Mouse (Mus musculus): ENCODE results near the gene Hoxd12. TPM values are rescaled to one million over a fixed set of nuclear protein-coding genes. Genes with fewer than 3 reads are reported as not detected.

Hoxd12 gene
- polyA plus RNA-seq, 1 experiment from 2014 or later = not detected

DNA sequence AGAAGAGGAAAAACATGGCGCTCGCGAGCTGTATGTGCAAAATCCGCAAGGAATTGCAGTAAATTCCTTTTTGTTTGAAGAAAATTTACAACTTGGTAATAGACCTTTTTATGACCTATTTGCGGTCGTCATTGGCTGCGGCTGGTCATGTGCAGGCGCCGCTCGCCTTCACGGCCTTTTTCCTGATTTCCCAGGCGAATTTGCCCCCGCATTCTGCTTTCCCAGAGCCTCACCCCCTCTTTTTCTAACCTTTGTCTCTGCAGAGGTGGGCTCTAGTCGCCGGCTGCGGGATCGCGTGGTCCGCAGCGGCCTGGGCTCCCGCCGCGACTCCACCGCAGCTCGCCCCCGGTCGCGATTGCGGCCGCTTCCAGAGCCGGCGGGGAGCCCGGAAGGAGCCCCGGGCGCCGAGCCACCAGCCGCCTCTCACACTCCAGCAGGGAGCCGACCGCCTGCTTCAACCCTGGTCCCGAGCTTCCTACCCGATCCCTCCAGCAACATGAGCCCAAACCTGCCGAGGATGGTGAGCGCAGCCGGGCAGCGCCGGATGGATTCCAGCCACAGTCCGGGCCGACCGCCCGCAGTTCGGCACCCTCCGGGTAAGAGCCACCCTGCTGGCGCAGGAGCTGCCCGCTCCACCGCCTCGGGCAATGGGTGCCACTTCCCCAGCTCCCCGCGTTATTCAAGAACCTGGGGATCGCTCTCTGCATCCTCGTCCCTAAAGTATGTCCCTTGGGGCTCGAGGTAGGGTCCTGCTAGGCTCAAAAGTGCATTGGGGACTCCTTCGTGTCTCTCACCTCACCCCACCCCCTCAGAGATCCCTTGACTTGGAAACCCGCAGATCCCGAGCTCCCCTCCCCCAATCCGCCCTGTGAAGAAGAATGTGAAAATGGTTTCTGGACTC is 37.2 kb downstream of the Hoxd12 start, which contains the start of the genes Hoxd3 and Hoxd4:
Gene Hoxd3 (plus strand): TSS at position 207 of the 901 bp plus-strand sequence.
Gene Hoxd4 (plus strand): TSS at position 209 of the 901 bp plus-strand sequence.
- Histone ChIP-seq H3K4me3 (replicated peaks) (peak within 1 kb of the TSS; percentile 12), H3K27ac (no peak within 1 kb of the TSS), H3K36me3 (no peaks in the 10 kb centered on the region), H3K9ac (replicated peaks) (no peak within 1 kb of the TSS), H3K4me2 (replicated peaks) (peak within 1 kb of the TSS; percentile 34), H3K4me1 (replicated peaks) (peaks cover 6% of the 10 kb centered on the region), H3K9me3 (no peaks in the 10 kb centered on the region), H3K27me3 (peaks cover 99% of the 10 kb centered on the region)
- ATAC-seq = 0 out of 2 replicates have a peak, but pooled peaks have one; percentile 17
- 1% methylated on average over 65 of the region's 65 CpGs for WGBS

GRCm38 (mm10) chr2:74713239-74714150 is 38.7 kb downstream of the Hoxd12 start:
- Histone ChIP-seq H3K4me1 (replicated peaks) (peaks cover 6% of the 10 kb centered on the region), H3K9ac (replicated peaks) (no peak overlapping the region), H3K9me3 (no peaks in the 10 kb centered on the region), H3K4me2 (replicated peaks) (no peak overlapping the region), H3K4me3 (replicated peaks) (no peak overlapping the region), H3K27me3 (peaks cover 100% of the 10 kb centered on the region), H3K27ac (no peak overlapping the region), H3K36me3 (no peaks in the 10 kb centered on the region)
- WGBS = 3% methylated on average over 19 of the region's 19 CpGs
- no peak for ATAC-seq

- no peaks in the 10 kb centered on the region for H3K9me3 ChIP-seq
- peaks cover 100% of the 10 kb centered on the region for H3K27me3 ChIP-seq
- WGBS = 3% methylated on average over 18 of the region's 18 CpGs
- no peak overlapping the region for H3K4me3 ChIP-seq (replicated peaks)
- no peak for ATAC-seq
- no peak overlapping the region for H3K27ac ChIP-seq
- H3K4me2 ChIP-seq (replicated peaks) = no peak overlapping the region
- peaks cover 6% of the 10 kb centered on the region for H3K4me1 ChIP-seq (replicated peaks)
- no peaks in the 10 kb centered on the region for H3K36me3 ChIP-seq
- no peak overlapping the region for H3K9ac ChIP-seq (replicated peaks)
These were observed 39.5 kb downstream of the Hoxd12 start for GRCm38 (mm10) chr2:74714156-74714789.

- peaks cover 100% of the 10 kb centered on the region for H3K27me3 ChIP-seq
- H3K9ac ChIP-seq (replicated peaks) = no peak overlapping the region
- under 1% methylated on average over 14 of the region's 14 CpGs for WGBS
- no peak overlapping the region for H3K27ac ChIP-seq
- H3K36me3 ChIP-seq = no peaks in the 10 kb centered on the region
- peaks cover 6% of the 10 kb centered on the region for H3K4me1 ChIP-seq (replicated peaks)
- no peak for ATAC-seq
- H3K4me2 ChIP-seq (replicated peaks) = no peak overlapping the region
- H3K9me3 ChIP-seq = no peaks in the 10 kb centered on the region
- no peak overlapping the region for H3K4me3 ChIP-seq (replicated peaks)
These were observed 40.1 kb downstream of the Hoxd12 start for GRCm38 (mm10) chr2:74714881-74715280.

GRCm38 (mm10) chr2:74715504-74716241 is 40.9 kb downstream of the Hoxd12 start:
- Histone ChIP-seq H3K27ac (no peak overlapping the region), H3K36me3 (no peaks in the 10 kb centered on the region), H3K9me3 (no peaks in the 10 kb centered on the region), H3K4me3 (replicated peaks) (peak overlapping the region; percentile 23), H3K4me1 (replicated peaks) (peaks cover 6% of the 10 kb centered on the region), H3K4me2 (replicated peaks) (peak overlapping the region; percentile 47), H3K9ac (replicated peaks) (no peak overlapping the region), H3K27me3 (peaks cover 100% of the 10 kb centered on the region)
- peak; percentile 73 for ATAC-seq
- WGBS = 3% methylated on average over 26 of the region's 26 CpGs

DNA sequence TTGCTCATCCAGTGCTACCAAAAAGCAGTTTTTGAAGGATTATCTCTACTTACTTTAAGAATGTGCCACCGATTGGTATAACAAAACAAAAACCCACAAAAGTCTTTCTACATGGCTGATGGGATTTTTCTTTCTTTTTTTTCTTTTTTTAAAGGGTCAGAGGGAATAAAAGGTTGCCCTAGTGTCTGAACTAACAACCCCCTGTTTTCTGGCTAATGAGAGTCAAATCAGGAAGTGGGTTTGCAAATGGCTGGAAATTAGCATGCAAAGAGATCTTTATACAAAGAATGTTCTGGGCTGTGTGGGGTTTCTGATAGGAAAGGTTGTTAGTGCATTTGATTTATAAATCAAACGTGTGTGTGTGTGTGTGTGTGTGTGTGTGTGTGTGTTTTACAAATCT is 45.6 kb downstream of the Hoxd12 start:
- Histone ChIP-seq H3K36me3 (no peaks in the 10 kb centered on the region), H3K4me1 (replicated peaks) (no peaks in the 10 kb centered on the region), H3K9ac (replicated peaks) (no peak overlapping the region), H3K4me3 (replicated peaks) (no peak overlapping the region), H3K9me3 (no peaks in the 10 kb centered on the region), H3K27me3 (peaks cover 100% of the 10 kb centered on the region), H3K4me2 (replicated peaks) (no peak overlapping the region), H3K27ac (no peak overlapping the region)
- WGBS = 4% methylated on average over 2 of the region's 2 CpGs
- ATAC-seq = no peak

GRCm38 (mm10) chr2:74720955-74721491 is 46.2 kb downstream of the Hoxd12 start:
- no peak for ATAC-seq
- H3K9me3 ChIP-seq = no peaks in the 10 kb centered on the region
- no peak overlapping the region for H3K9ac ChIP-seq (replicated peaks)
- H3K4me2 ChIP-seq (replicated peaks) = no peak overlapping the region
- no peaks in the 10 kb centered on the region for H3K36me3 ChIP-seq
- WGBS = under 1% methylated on average over 5 of the region's 5 CpGs
- H3K27me3 ChIP-seq = peaks cover 100% of the 10 kb centered on the region
- H3K4me3 ChIP-seq (replicated peaks) = no peak overlapping the region
- no peak overlapping the region for H3K27ac ChIP-seq
- H3K4me1 ChIP-seq (replicated peaks) = no peaks in the 10 kb centered on the region

GRCm38 (mm10) chr2:74721882-74722281 is 47.1 kb downstream of the Hoxd12 start:
- H3K9ac ChIP-seq (replicated peaks) = no peak overlapping the region
- peaks cover 100% of the 10 kb centered on the region for H3K27me3 ChIP-seq
- no peaks in the 10 kb centered on the region for H3K36me3 ChIP-seq
- no peak overlapping the region for H3K27ac ChIP-seq
- no peaks in the 10 kb centered on the region for H3K4me1 ChIP-seq (replicated peaks)
- no peaks in the 10 kb centered on the region for H3K9me3 ChIP-seq
- no peak overlapping the region for H3K4me3 ChIP-seq (replicated peaks)
- 3% methylated on average over 6 of the region's 6 CpGs for WGBS
- no peak for ATAC-seq
- no peak overlapping the region for H3K4me2 ChIP-seq (replicated peaks)

DNA sequence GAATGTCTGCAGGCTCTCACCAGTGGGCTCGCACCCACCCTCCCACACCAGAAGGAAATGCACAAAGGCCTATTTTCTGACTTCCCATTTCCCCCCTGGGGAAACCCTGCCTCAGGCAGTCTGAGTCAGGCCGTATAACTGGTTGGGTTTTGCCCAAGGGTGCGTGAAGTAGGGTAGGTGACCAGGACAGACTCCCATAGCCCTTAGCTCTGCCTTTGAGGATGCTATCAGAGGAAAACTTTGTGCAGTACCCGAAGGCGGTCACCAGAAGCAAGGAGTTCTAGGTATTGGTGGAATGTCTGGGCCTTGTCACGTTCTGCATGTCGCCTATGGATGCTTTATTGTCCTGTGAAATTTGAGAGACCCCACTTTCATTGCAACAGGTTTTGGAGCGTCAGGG is 48.1 kb downstream of the Hoxd12 start:
- H3K36me3 ChIP-seq = no peaks in the 10 kb centered on the region
- ATAC-seq = no peak
- H3K27me3 ChIP-seq = peaks cover 100% of the 10 kb centered on the region
- no peak overlapping the region for H3K9ac ChIP-seq (replicated peaks)
- 3% methylated on average over 8 of the region's 8 CpGs for WGBS
- H3K4me1 ChIP-seq (replicated peaks) = peaks cover 6% of the 10 kb centered on the region
- no peak overlapping the region for H3K4me3 ChIP-seq (replicated peaks)
- no peak overlapping the region for H3K27ac ChIP-seq
- H3K9me3 ChIP-seq = no peaks in the 10 kb centered on the region
- H3K4me2 ChIP-seq (replicated peaks) = no peak overlapping the region

GRCm38 (mm10) chr2:74724244-74725015 is 49.6 kb downstream of the Hoxd12 start:
- 5% methylated on average over 7 of the region's 7 CpGs for WGBS
- no peak overlapping the region for H3K4me2 ChIP-seq (replicated peaks)
- no peaks in the 10 kb centered on the region for H3K36me3 ChIP-seq
- no peak overlapping the region for H3K9ac ChIP-seq (replicated peaks)
- no peak for ATAC-seq
- H3K27ac ChIP-seq = no peak overlapping the region
- no peak overlapping the region for H3K4me3 ChIP-seq (replicated peaks)
- H3K4me1 ChIP-seq (replicated peaks) = peaks cover 6% of the 10 kb centered on the region
- H3K9me3 ChIP-seq = no peaks in the 10 kb centered on the region
- peaks cover 100% of the 10 kb centered on the region for H3K27me3 ChIP-seq
